8 mouse cellular contexts compared by ENCODE assay signal in the genomic region with DNA sequence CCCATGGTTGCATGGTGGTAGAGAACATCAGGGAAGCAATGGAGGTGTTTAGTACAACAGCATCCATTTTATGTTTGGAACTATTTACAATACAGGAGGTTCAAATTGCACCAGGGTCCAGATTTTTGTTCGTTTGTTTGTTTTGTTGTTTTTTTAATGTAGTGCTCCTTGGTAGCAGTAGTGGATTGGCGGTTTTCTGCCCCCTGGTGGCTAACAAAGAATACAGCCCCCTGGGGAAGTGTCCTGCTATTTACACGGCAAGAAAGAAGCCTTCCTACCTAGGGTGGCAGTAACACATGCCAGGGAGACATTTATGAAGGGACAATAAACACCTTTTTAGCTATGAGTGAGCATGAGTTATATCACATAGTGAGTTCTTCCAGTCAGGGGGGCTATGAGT. TPM values are rescaled to one million over a fixed set of nuclear protein-coding genes. Genes with fewer than 3 reads are reported as not detected.
A peak's percentile ranks its signal among the peaks of the same experiment; 100 is the strongest.
DNase-seq lines count a peak whose midpoint lies in the region; ATAC-seq lines count a peak whose summit lies in the region.

No protein-coding gene starts in this region.

- H3K36me3 ChIP-seq in midbrain, embryonic 11.5 days (ENCODE audit: control insufficient read depth, insufficient read depth, low read length), result no peaks in the 10 kb centered on the region
- H3K36me3 ChIP-seq in midbrain, embryonic 15.5 days (replicated peaks), result no peaks in the 10 kb centered on the region

- peaks cover 24% of the 10 kb centered on the region for H3K27me3 ChIP-seq in midbrain, embryonic 11.5 days (ENCODE audit: control insufficient read depth, insufficient read depth, low read length)
- peaks cover 38% of the 10 kb centered on the region for H3K27me3 ChIP-seq in midbrain, embryonic 15.5 days (replicated peaks)

- 42% methylated on average over 3 of the region's 3 CpGs for WGBS in midbrain, embryonic 11.5 days
- 31% methylated on average over 3 of the region's 3 CpGs for WGBS in midbrain, embryonic 15.5 days

- intact Hi-C loops in left cerebral cortex, postnatal 25 days (cut with DNase I), result no loop called here

- no peak overlapping the region for H3K4me3 ChIP-seq in midbrain, embryonic 11.5 days (ENCODE audit: low read depth, low read length)
- H3K4me3 ChIP-seq in midbrain, embryonic 15.5 days, result no peak overlapping the region

- no peak overlapping the region for H3K27ac ChIP-seq in midbrain, embryonic 11.5 days (ENCODE audit: low read depth, low read length)
- H3K27ac ChIP-seq in midbrain, embryonic 15.5 days, result no peak overlapping the region

- peak; percentile 30 for DNase-seq in embryo, embryonic 10 days (ENCODE audit: low spot score)
- DNase-seq in embryo, embryonic 9.5 days (ENCODE audit: extremely low spot score), result no peak
- peak; percentile 79 for DNase-seq in midbrain, embryonic 11.5 days (ENCODE audit: low spot score, missing footprints)
- DNase-seq in thymus, postnatal 14 days, result peak; percentile 46
- no peak for DNase-seq in cerebellum, adult 9-10 months
- no peak for DNase-seq in left cerebral cortex, postnatal 25 days (ENCODE audit: low spot score in 2 of 2)

- H3K4me1 ChIP-seq in midbrain, embryonic 11.5 days (ENCODE audit: control insufficient read depth, insufficient read depth, low read length), result peaks cover 11% of the 10 kb centered on the region
- peaks cover 18% of the 10 kb centered on the region for H3K4me1 ChIP-seq in midbrain, embryonic 15.5 days

- no peak overlapping the region for H3K4me2 ChIP-seq in midbrain, embryonic 11.5 days
- no peak overlapping the region for H3K4me2 ChIP-seq in midbrain, embryonic 15.5 days

- H3K9ac ChIP-seq in midbrain, embryonic 11.5 days (ENCODE audit: low read length), result no peak overlapping the region
- H3K9ac ChIP-seq in midbrain, embryonic 15.5 days, result no peak overlapping the region

- ATAC-seq in midbrain, embryonic 11.5 days (ENCODE audit: low FRiP score), result no peak
- no peak for ATAC-seq in midbrain, embryonic 15.5 days (replicated peaks)
- ATAC-seq in common myeloid progenitor, adult 5-6 weeks (replicated peaks; ENCODE audit: low read depth, poor library complexity, severe bottlenecking), result peak; percentile 86

- no peaks in the 10 kb centered on the region for H3K9me3 ChIP-seq in midbrain, embryonic 11.5 days (ENCODE audit: control insufficient read depth, low read length)
- H3K9me3 ChIP-seq in midbrain, embryonic 15.5 days, result no peaks in the 10 kb centered on the region

RNA-seq across cellular contexts. Expression of a gene that starts 3.3 kb away (rescaled TPM):
- 0.20 and 0.33 TPM in 2 replicates for polyA plus RNA-seq in midbrain, embryonic 11.5 days (2014; fragmentation: Nextera tagmentation; extraction: Ambion mirVana)
- polyA plus RNA-seq in midbrain, embryonic 15.5 days (2015; fragmentation: Nextera tagmentation; extraction: Ambion mirVana), result 0.66 and 0.68 TPM in 2 replicates
- total RNA-seq in common myeloid progenitor, adult 5-6 weeks (2017), result not detected in 2 replicates
- 100 to 1,000 TPM; 286 to 343 TPM for total RNA-seq in left cerebral cortex, postnatal 25 days (2021)

RNA-seq across cellular contexts. Expression of a gene that starts 55.4 kb away (rescaled TPM):
- polyA plus RNA-seq in midbrain, embryonic 11.5 days (2014; fragmentation: Nextera tagmentation; extraction: Ambion mirVana), result not detected in 2 replicates
- not detected in 2 replicates for polyA plus RNA-seq in midbrain, embryonic 15.5 days (2015; fragmentation: Nextera tagmentation; extraction: Ambion mirVana)
- not detected in 2 replicates for total RNA-seq in common myeloid progenitor, adult 5-6 weeks (2017)
- total RNA-seq in left cerebral cortex, postnatal 25 days (2021), result not detected

Comparison
In these comparisons a context has a peak if more than half of its experiments do, and no peak if none do; other contexts are left out.
1. DNase-seq: peak in embryo, embryonic 10 days (single experiment), midbrain, embryonic 11.5 days (single experiment) and thymus, postnatal 14 days (single experiment); none in embryo, embryonic 9.5 days (single experiment), cerebellum, adult 9-10 months (single experiment) and left cerebral cortex, postnatal 25 days (0 of 2).
2. RNA of a gene that starts 3.3 kb away (total RNA-seq): 286 to 343 TPM in left cerebral cortex, postnatal 25 days; not detected in common myeloid progenitor, adult 5-6 weeks; every median in the first group is over 100 times any median in the second.